Mouse (Mus musculus) liver, postnatal 0 days (tissue): ENCODE data around the gene Fam196b. TPM values are rescaled to one million over a fixed set of nuclear protein-coding genes. Genes with fewer than 3 reads are reported as not detected.

Source experiments
- ATAC-seq: fragments of 200-750 bp; cut with Nextera tagmentation; 2 replicates; pipeline ENCODE4 v1.8.0; 2017; ENCODE audit warnings: mild to moderate bottlenecking, moderate library complexity
- DNase-seq: peaks from one replicate; pipeline ENCODE4 v3.0.0-alpha.2; 2016
- H3K27ac ChIP-seq: fragments of 300-500 bp; sonication (generic); 2 replicates; pipeline ENCODE4 v1.5.1; 2014; ENCODE audit warnings: antibody characterized with exemption, moderate library complexity, mild to moderate bottlenecking, low read depth
- H3K27me3 ChIP-seq: fragments of 300-500 bp; sonication (generic); 2 replicates; pipeline ENCODE4 v1.6.1; 2014; ENCODE audit warnings: low read length, control low read depth, mixed read lengths; ENCODE audit not compliant: insufficient read depth
- H3K36me3 ChIP-seq: fragments of 300-500 bp; sonication (generic); replicated peaks from 2 replicates; pipeline ENCODE4 v1.6.1; 2014; ENCODE audit warnings: mild to moderate bottlenecking, control low read depth, low read length, moderate library complexity, mixed read lengths; ENCODE audit not compliant: insufficient read depth
- H3K4me1 ChIP-seq: fragments of 300-500 bp; sonication (generic); 2 replicates; pipeline ENCODE4 v1.6.1; 2014; ENCODE audit warnings: antibody characterized with exemption, mild to moderate bottlenecking, control low read depth; ENCODE audit not compliant: insufficient read depth
- H3K4me2 ChIP-seq: fragments of 300-500 bp; sonication (generic); 2 replicates; pipeline ENCODE4 v1.6.1; 2014; ENCODE audit warnings: low read depth, mild to moderate bottlenecking, low read length, moderate library complexity, mixed read lengths
- H3K4me3 ChIP-seq: fragments of 300-500 bp; sonication (generic); 2 replicates; pipeline ENCODE4 v1.5.1; 2014; ENCODE audit warnings: low read depth, low read length
- H3K9ac ChIP-seq: fragments of 300-500 bp; sonication (generic); replicated peaks from 2 replicates; pipeline ENCODE4 v1.6.1; 2014; ENCODE audit warnings: mild to moderate bottlenecking, moderate library complexity
- H3K9me3 ChIP-seq: fragments of 300-500 bp; sonication (generic); 2 replicates; pipeline ENCODE4 v1.6.1; 2016; ENCODE audit warnings: mild to moderate bottlenecking, control low read depth, low read length, mixed read lengths
- CTCF ChIP-seq: sonication (generic); IDR thresholded peaks from 2 replicates; pipeline ENCODE4 v1.5.1; 2016; ENCODE audit warnings: antibody characterized with exemption, low read depth
- EP300 ChIP-seq: IDR thresholded peaks from 2 replicates; pipeline ENCODE4 v1.6.1; 2016; ENCODE audit warnings: antibody characterized with exemption, low read depth, mild to moderate bottlenecking
- WGBS: fragments of 180-500 bp; shearing (Covaris S2); extraction: QIAGEN DNeasy Blood & Tissue Kit; methylation state at CpG from one replicate; pipeline ENCODE4 v1.1.7; 2014; ENCODE audit not compliant: insufficient replicate concordance; 5-methylcytosine and 5-hydroxymethylcytosine counted together
- polyA plus RNA-seq: library from polyadenylated mRNA; unstranded; fragments of >200 nt; fragmentation: Nextera tagmentation; extraction: Ambion mirVana; gene quantifications from 2 replicates; pipeline ENCODE4 v1.2.1, GENCODE M21; 2015

Fam196b gene
- polyA plus RNA-seq, 1 experiment from 2014 or later = 0.11 TPM

GRCm38 (mm10) chr11:34308731-34309130 is 5.9 kb upstream of the Fam196b start:
- Histone ChIP-seq H3K4me3 (no peak overlapping the region), H3K27me3 (no peaks in the 10 kb centered on the region), H3K27ac (no peak overlapping the region), H3K4me1 (no peaks in the 10 kb centered on the region), H3K4me2 (no peak overlapping the region), H3K9me3 (no peaks in the 10 kb centered on the region), H3K9ac (no peak overlapping the region), H3K36me3 (0 out of 2 replicates have a peak, but pooled peaks cover 3% of the 10 kb centered on the region)
- 82% methylated on average over 3 of the region's 3 CpGs for WGBS
- ATAC-seq = no peak
- no peak for TF ChIP-seq EP300
- TF ChIP-seq CTCF = no peak
- no peak for DNase-seq

GRCm38 (mm10) chr11:34309360-34309759 is 5.3 kb upstream of the Fam196b start:
- H3K27me3 ChIP-seq = no peaks in the 10 kb centered on the region
- WGBS = 49% methylated on average over 2 of the region's 2 CpGs
- no peak overlapping the region for H3K4me2 ChIP-seq
- H3K4me1 ChIP-seq = no peaks in the 10 kb centered on the region
- H3K4me3 ChIP-seq = no peak overlapping the region
- no peak overlapping the region for H3K9ac ChIP-seq
- no peak for ATAC-seq
- DNase-seq = no peak
- H3K9me3 ChIP-seq = no peaks in the 10 kb centered on the region
- no peak overlapping the region for H3K27ac ChIP-seq
- TF ChIP-seq CTCF (no peak), EP300 (no peak)
- H3K36me3 ChIP-seq = 0 out of 2 replicates have a peak, but pooled peaks cover 3% of the 10 kb centered on the region

GRCm38 (mm10) chr11:34311717-34312116 is 2.9 kb upstream of the Fam196b start:
- TF ChIP-seq EP300 (no peak), CTCF (no peak)

GRCm38 (mm10) chr11:34312208-34312607 is 2.4 kb upstream of the Fam196b start:
- Histone ChIP-seq H3K9ac (no peak overlapping the region), H3K27me3 (no peaks in the 10 kb centered on the region), H3K4me1 (no peaks in the 10 kb centered on the region), H3K27ac (no peak overlapping the region), H3K4me3 (no peak overlapping the region), H3K4me2 (no peak overlapping the region), H3K9me3 (no peaks in the 10 kb centered on the region), H3K36me3 (0 out of 2 replicates have a peak, but pooled peaks cover 3% of the 10 kb centered on the region)
- TF ChIP-seq EP300 (no peak), CTCF (no peak)
- DNase-seq (no peak), ATAC-seq (no peak)
- 56% methylated on average over 7 of the region's 7 CpGs for WGBS

More at GRCm38 (mm10) chr11:34311717-34312116, 2.9 kb upstream of the Fam196b start:
- Histone ChIP-seq H3K4me1 (no peaks in the 10 kb centered on the region), H3K4me2 (no peak overlapping the region), H3K4me3 (no peak overlapping the region), H3K27me3 (no peaks in the 10 kb centered on the region), H3K9ac (no peak overlapping the region), H3K36me3 (0 out of 2 replicates have a peak, but pooled peaks cover 3% of the 10 kb centered on the region), H3K9me3 (no peaks in the 10 kb centered on the region), H3K27ac (no peak overlapping the region)
- DNase-seq = no peak
- ATAC-seq = no peak
- WGBS = 57% methylated on average over 5 of the region's 5 CpGs

GRCm38 (mm10) chr11:34315383-34315782 is 761 bp downstream of the Fam196b start:
- no peak for TF ChIP-seq EP300
- TF ChIP-seq CTCF = no peak
- no peak overlapping the region for H3K4me2 ChIP-seq
- no peaks in the 10 kb centered on the region for H3K27me3 ChIP-seq
- 0 out of 2 replicates have a peak, but pooled peaks cover 3% of the 10 kb centered on the region for H3K36me3 ChIP-seq
- no peak for ATAC-seq
- 61% methylated on average over 5 of the region's 5 CpGs for WGBS
- no peaks in the 10 kb centered on the region for H3K9me3 ChIP-seq
- H3K4me1 ChIP-seq = no peaks in the 10 kb centered on the region
- H3K27ac ChIP-seq = no peak overlapping the region
- no peak overlapping the region for H3K4me3 ChIP-seq
- H3K9ac ChIP-seq = no peak overlapping the region
- DNase-seq = no peak

GRCm38 (mm10) chr11:34316176-34316575 is 1.6 kb downstream of the Fam196b start:
- 76% methylated on average over 10 of the region's 10 CpGs for WGBS
- Histone ChIP-seq H3K9me3 (no peaks in the 10 kb centered on the region), H3K27ac (no peak overlapping the region), H3K4me3 (no peak overlapping the region), H3K9ac (no peak overlapping the region), H3K27me3 (no peaks in the 10 kb centered on the region), H3K4me1 (no peaks in the 10 kb centered on the region), H3K4me2 (no peak overlapping the region), H3K36me3 (no peaks in the 10 kb centered on the region)
- DNase-seq (no peak), ATAC-seq (no peak)
- TF ChIP-seq CTCF = no peak
- TF ChIP-seq EP300 = no peak

GRCm38 (mm10) chr11:34317001-34317400 is 2.4 kb downstream of the Fam196b start:
- no peak for ATAC-seq
- Histone ChIP-seq H3K27ac (no peak overlapping the region), H3K9ac (no peak overlapping the region), H3K27me3 (no peaks in the 10 kb centered on the region), H3K9me3 (no peaks in the 10 kb centered on the region), H3K4me2 (no peak overlapping the region), H3K36me3 (no peaks in the 10 kb centered on the region), H3K4me3 (no peak overlapping the region), H3K4me1 (no peaks in the 10 kb centered on the region)
- WGBS = 77% methylated on average over 8 of the region's 8 CpGs
- DNase-seq = no peak
- no peak for TF ChIP-seq CTCF
- no peak for TF ChIP-seq EP300
